Mouse (Mus musculus) fat pad, adult 2 months (tissue): ENCODE results near the gene 0610040J01Rik.

Experiments used
- DNase-seq: peaks from one replicate; pipeline ENCODE4 v3.0.0-alpha.2; 2011; ENCODE audit warnings: low read depth, low spot score; ENCODE audit errors: extremely low read depth

The 0610040J01Rik gene

DNA sequence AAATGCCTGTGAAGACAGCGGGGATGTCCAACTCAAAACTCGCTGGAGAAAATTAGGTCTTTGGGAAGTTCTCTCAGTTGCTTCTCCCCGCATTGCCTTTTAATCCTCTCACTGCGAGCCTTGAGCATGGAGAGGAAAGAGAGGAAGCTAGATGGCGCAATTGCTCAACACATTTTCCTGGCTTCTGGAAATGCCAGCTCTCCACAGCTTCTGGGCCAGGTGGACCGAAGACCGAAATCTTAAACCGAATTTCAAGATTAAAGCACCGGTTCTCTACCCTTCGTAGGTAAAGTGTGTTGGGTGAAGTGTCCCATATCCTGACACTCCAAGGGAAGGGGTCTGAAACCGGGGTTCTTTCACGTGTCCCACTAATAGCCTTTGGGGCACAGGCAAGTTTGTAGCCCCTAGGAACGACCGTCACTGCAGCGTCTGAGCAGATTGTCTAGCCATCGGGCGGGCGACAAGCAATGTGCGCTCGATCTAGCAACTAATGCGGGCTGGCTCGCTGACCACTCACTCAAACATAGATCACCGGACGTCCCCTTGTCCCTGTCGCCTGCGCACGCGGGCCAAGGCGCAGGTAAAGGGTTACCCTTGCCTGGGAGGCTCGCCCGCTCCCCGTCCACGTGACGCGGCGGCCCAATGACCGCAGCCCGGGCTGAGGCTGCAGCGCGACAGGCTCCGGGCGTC lies at the start of gene 0610040J01Rik:
Gene 0610040J01Rik (plus strand): TSS at position 545 of the 690 bp plus-strand sequence.
- DNase-seq: peak; percentile 21

DNA sequence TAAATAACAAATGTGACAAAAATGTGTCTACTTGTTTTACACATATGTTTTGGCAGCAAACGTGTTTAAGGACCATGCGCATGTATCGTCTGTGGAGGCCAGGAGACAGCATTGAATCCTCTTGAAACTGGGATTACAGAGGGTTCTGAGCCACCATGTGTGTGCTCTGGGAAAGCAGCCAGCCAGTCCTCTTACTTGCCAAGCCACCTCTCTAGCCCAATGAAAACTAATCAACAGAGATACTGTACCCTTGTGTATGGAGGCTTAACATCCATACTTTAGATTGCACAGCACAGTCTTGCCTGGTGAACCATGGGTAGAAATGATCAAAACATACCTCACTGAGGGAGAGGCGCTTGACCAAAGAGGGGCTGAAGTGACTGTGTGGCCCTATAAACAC lies 46.3 kb upstream of the 0610040J01Rik start:
- no peak for DNase-seq

DNA sequence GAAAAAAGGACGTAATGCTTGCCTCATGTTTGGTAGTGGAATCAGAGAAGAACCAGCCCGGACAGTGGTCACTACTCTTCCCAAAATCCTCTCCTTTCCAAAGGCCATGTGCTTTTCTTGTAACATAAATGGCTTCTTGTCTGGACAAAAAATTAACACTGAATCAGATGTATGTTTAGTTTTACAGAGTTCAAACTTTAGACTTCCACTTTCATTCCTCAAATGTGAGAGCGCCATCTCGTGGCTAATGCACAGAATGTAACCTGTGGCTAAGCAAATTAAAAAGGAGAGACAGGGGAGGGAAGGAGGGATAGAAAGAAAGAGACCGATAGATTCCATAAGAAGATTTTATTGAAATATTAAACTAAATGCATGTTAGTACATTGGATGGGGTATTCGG lies 45.4 kb upstream of the 0610040J01Rik start:
- no peak for DNase-seq

DNA sequence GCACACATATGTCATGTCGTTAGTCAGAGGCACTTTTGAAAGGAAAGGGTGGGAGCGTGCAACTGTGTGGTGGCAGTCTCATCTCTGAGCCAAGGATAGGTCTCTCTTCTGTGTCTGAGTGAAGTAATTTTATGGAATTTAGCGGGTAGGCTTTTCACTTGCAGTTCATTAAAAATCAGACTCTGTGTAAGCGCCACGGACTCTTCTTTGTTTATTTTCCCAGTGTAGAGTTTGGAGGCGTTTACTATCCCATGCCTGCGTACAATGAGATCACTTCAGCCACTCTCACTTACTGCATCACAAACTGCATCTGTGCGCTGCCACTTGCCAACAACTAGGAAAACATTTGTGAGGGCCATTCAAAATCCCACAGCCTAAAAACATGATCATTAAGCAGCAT lies 44.7 kb upstream of the 0610040J01Rik start:
- no peak for DNase-seq

DNA sequence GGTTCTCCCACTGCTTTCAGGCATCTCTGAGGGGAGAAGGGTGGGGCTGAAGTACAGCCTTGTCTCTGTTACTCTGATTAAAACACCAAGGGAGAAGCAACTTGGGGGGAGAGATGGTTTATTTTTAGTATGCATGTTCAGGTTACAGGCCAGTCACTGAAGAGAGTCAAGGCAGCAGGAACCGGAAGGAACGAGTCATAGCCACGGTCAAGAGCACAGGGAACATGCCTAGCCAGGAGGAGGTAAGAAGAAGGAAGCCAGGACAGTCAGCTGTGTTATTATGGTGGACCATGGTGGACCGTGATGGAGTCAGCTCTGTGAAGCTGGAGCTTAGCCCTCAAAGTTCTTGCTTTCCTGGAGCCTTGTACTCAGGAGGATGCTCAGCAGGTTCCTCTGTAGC lies 43.9 kb upstream of the 0610040J01Rik start:
- DNase-seq: no peak

DNA sequence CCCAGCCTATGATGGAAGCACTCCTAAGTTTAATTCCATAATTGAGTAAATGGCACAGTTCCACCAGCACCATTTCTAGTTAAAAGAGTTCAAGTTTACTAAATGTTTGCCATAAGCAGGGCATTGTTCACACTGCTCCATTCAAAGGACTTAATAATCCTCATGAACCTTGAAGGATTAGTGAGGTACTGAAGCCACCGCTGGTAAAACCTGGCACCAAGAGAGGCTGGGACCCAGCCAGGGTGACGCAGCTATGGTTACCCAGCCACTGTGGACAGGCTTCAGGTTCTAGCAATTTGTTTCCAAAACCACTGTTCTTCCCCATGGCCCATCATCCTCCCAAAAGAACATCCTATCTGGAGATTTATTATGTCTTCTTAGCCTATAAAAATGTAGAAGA lies 39.2 kb upstream of the 0610040J01Rik start:
- no peak for DNase-seq

DNA sequence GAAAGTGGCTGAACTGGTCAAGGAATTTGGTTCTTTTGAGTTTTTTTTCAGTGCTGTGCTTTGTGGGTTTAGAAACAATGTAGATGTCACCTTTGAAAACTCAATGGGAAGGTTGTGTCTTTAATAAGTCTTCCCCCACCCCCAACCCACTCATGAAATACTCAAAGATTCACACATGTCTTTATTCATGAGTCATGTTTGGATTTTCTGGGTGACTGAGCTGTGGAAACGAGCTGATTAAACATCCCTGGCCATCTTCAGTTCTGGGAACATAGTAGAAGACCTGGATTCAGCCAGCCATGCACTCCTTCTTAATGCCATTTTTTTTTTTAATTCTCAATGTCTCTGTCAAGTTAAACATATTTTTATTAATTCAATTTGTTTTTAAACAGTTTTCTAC lies 38.6 kb upstream of the 0610040J01Rik start:
- DNase-seq: no peak

DNA sequence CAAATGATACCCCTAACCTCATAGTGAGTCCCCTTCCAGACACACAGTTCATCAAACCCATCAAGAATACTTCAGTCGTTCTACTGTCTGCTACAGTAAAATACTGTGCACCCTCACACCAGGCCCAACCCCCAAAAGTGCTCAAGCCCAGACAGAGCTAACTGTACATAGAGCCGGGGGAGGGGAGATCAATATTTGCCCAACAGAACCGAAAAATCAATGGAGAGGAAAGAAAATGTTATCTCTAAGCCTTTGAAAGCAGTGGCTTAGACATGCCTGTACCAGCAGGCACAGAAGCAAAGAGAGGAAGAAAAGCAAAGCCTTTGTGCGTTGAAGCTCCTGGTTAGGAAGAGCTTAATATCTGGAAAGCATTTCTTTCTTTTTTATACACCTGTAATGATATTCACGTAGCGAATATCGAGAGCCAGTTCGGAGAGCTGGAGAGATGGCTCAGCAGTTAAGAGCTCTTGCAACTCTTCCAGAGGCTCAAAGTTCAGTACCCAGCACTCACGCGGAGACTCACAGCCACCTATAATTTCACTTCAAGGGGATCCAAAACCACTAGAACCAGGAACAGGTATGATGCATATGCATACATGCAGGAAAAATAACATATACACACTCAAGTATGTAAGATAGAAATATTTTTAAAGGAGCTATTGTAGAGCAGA lies 23.9 kb upstream of the 0610040J01Rik start:
- DNase-seq: no peak

DNA sequence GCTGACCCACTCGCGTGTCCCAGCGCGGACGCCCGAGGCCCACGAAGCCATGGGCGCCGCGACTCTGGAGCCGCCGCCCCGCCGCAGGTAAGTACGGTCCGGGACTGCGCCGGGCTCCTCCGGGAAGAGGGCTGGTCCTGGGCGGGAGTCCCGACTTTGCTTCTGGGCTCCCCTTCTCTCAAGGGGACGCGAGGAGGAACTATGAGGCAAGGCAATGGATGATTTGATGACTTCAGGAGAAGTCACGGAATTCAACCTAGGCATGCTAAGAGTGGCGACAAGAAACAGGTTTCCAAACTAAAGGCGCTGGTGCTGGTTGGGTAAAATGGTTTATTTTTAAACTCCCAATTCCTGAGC lies 324 bp downstream of the 0610040J01Rik start:
- DNase-seq: no peak

DNA sequence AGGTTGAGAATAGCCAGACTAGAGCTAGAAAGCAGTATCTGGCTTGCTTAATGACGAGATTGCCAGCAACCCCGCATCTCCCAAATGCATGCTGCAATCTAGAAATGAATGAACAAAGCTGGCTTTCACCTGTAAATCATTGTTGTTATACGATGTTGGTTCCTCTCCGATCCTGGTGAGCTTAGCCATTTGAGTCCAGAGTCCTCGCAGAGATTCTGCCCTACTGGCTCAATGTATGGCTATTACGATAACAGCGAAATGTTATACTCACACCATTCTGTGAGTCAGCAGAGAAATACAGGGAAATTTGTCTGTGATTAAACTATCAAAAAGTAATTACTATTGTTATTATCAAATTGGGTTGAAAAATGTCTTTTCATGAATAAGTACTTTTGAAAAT lies 4.5 kb downstream of the 0610040J01Rik start:
- no peak for DNase-seq

DNA sequence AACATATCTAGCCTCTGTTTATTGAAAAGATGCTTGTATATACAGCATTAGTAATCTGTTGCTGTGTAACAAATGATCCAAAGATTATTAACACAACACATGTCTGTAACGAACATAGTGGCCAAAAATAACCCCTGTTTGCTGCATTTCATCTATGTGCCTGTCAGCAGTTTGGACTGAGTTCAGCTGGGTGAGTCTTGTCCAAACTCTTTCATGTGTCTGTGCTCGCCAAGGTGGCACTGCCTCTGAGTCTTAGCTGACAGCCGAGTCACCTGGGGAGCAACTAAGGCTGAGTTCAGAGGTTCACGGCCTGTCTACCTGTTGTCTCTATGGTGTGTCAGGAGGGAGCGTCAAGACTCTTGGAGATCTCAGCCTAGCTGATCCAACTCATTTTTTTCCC lies 5.1 kb downstream of the 0610040J01Rik start:
- DNase-seq: peak; percentile 52

DNA sequence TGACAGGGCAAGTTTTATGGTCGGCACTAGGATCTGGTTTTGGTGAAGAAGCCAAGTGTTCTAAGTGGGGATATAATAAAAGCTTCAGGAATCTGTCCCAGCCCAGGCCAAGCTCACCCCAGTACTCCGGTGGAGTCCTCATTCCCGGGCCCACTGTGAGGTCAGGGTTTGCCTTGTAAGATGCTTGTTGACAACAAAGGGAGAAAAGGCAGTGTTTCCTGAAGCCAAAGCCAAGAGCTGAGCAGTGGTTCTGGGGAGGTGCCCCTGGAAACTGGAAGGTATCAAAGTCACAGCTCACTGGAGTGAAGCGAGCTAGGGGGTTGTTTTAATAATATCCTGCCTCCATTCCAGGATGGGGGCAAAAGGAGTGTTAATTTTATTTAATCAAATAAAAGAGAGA lies 6.8 kb downstream of the 0610040J01Rik start:
- DNase-seq: no peak

DNA sequence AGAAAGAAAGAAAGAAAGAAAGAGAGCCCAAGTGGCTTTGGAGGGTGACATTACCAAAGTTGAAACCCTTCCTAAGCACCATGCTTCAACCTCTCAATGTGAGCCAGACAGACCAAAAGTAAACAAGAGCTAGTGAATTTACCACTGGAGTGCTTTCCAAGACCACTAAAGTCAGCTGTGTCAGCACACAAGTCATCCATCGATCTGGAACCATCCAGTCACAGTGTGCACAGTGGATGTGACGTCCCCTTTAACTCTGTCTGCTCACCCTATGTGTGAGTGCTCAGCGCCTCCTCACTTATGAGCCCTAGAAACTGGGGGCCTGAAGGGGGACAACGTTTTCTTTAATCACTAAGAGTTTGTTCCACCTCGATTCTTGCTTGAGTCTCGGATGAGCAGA lies 7.4 kb downstream of the 0610040J01Rik start:
- no peak for DNase-seq

DNA sequence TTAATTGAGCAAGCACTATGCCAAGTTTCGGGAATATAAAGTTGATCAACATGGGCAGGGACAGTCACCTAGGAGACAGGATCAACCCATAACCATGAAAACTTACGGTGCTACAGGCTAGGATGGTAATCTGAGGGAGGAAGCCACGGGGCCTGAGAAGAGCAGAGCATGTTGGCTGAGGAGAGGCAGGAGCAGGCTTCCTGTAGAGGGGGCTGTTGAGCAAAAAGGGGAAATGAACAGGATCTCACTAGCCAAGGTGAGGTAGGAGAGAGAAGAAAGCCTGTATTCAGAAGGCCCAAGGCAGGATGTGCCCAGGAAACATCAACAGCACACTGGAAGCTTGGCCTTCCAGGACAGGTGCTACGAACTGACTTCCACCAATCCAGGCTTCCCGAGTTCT lies 9.0 kb downstream of the 0610040J01Rik start:
- DNase-seq: no peak

DNA sequence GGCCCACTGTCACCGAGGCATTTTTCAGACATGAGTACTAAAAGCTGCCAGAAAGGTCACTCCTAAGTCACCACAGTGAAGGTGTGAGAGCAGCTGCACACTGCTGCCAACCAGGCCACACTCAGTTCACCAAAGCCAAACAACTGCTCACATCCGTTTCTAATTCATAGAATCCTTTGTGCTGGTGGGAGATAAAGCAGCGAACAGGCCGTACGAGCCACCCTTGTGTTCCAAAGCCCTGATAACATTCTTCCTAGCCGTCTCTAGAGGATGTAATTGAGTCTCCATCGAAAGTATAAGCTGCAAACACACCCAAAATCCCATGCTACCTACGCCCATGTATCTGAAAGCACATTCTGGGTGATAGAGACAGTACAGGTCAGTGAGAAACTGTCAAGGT lies 9.7 kb downstream of the 0610040J01Rik start:
- no peak for DNase-seq

DNA sequence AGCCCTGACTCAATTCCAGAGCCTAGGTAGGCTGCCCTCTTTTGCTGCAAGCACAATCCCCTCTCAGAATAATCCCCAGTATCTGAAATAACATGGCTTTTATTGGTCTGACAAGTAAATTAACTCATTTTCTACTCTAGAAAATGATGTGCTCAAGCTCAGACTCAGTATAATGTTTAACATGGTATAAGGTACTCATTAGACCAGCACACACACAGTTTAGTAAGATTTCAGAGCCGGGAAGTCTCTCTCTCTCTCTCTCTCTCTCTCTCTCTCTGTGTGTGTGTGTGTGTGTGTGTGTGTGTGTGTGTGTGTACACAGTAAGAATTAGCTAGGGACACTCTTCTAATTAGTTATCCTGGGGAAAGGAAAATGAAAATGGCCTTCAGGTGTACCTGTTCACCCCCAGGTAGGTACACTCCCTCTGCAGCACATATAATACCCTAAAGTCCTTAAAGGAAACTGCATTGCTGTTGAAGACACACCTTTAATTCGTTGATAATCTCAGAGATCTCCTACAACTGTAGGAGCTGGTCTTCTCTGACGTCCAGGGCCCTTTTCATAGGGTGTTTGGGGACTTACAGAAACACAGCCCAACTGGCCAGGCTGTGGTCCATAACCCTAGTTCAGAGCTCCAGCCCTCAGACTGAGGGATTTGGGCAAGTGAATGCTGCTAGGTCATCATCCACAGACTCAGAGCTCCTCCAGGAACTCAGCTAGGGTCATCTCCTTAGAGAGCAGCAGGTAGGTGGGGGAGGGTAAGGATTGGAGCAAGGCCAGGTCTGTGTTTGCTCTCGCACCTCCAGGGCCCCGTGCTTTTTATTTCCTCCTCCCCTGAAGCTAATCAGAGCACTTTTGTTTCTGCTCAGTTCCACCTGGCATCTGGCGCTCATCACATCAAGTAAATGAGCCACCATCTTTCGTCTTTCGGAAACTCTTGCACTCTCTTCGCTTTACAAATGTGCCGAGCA lies 11.5 kb downstream of the 0610040J01Rik start:
- no peak for DNase-seq

DNA sequence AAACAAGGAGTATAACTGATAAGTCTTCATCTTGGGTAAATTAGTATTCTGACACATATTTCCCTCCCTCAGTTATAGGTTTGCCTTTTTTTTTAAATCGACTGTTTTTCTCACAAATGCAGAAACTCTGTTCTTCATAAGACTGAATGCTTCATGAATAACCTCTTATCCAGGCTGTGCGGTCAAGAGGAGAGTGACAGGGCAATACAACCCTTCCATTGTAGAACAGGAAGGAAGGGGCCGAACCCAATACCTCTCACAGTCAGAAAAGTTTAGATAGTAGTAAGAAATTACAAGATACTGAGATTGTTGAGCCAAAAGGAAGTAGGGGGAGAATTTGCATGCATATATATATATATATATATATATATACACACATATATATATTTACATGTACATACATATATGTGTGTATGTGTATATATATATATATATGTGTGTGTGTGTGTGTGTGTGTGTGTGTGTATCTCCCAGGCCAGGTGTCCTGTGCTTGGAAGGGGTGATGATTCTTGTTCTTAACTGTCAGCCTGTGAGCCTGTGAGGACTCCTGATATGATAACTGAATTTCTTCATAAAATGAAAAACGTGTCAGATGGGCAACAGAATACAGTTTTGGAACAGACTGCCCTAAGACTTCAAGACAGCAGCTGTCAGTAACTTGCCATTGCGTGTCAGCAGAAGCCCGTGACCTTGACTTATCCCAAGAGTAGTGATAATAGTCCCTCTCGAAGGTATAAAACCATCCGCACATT lies 12.6 kb downstream of the 0610040J01Rik start:
- DNase-seq: no peak

DNA sequence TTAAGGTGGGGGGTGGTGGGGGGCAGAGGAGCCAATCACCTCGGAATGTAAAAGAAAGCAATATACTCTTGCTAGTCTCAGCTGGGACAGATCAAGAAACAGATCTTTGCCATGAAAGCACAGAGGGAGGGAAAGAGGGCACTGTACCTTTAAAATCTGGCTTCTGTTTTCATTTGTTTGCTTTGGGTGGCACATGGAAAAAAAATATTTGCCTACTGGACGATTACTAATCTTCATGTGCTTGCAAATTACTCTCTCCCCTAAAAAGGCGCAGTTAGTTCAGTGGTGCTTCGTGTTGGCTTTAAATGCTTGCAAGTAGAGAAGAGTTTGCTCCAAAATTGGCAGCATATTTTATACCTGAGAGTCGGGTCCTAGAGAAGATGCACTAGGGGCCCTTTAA lies 13.7 kb downstream of the 0610040J01Rik start:
- DNase-seq: no peak

DNA sequence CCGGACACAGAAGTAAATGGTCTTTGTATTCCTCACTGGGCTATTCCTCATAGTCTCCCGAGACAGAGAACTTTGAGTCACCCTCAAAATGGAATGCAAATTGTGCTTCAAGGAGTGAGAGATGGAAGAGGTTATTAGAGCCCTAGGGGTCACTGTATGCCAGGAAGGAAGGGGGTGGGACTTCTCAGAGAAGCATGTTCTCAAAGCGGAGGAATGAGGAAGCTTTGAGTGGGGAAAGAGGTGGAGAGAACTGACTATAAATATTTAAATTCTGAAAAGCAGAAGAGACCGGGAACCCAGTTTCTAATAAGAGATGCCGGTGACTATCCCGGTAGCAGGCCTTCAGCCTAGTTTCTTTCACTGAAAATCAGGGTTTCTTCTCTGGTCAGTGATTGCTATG lies 14.8 kb downstream of the 0610040J01Rik start:
- DNase-seq: no peak

DNA sequence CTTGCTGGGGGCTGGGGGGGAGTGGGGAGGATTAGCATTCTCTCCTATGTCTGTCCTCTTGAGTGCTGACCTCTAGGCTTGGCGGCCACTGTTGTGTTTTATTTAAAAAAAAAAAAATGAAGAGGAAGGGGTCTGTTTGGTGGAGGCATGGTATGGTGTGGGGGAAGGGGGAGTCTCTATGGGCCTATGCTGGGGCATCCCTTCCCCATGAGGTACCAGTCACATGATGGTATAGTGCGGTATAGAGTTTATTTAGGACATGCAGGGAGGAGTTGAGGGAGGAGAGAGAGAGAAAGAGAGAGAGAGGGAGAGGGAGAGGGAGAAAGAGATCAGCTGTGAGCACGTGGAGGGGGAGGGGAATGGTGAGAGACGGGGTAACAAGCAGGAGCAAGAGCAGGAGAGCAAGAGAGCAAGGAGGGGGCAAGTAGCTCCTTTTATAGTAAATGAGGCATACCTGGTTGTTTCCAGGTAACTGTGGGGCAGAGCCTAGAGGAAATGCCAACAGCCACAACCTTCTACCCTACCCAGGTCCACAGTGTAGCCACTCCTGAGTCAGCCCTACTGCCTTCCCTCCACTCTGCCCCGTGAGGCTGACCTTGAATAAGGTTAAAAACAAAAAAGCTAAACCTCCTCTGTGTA lies 15.4 kb downstream of the 0610040J01Rik start:
- no peak for DNase-seq
